Mouse (Mus musculus) G1E (cell line): ENCODE measurements around the gene Cd274. TPM values are rescaled to one million over a fixed set of nuclear protein-coding genes. Genes with fewer than 3 reads are reported as not detected.
A peak's percentile ranks its signal among the peaks of the same experiment; 100 is the strongest.

Experiments
- ATAC-seq: 2 replicates; pipeline ENCODE4 v1.8.0; 2016; ENCODE audit warnings: mild to moderate bottlenecking; ENCODE audit not compliant: insufficient number of reproducible peaks, poor library complexity, low FRiP score, severe bottlenecking; ENCODE audit errors: extremely low read depth
- DNase-seq: peaks from one replicate; pipeline ENCODE4 v3.0.0; 2012; ENCODE audit warnings: low spot score
- H3K27me3 ChIP-seq: 2 replicates; pipeline ENCODE4 v1.6.1; 2012; ENCODE audit warnings: mild to moderate bottlenecking, low read length, inconsistent platforms; ENCODE audit not compliant: insufficient read depth
- H3K36me3 ChIP-seq: replicated peaks from 2 replicates; pipeline ENCODE3; 2012; ENCODE audit warnings: mild to moderate bottlenecking, inconsistent platforms
- H3K4me1 ChIP-seq: 2 replicates; pipeline ENCODE4 v1.6.1; 2012; ENCODE audit warnings: low read depth, low read length, inconsistent platforms, mixed read lengths; ENCODE audit not compliant: insufficient read depth
- H3K4me3 ChIP-seq: 2 replicates; pipeline ENCODE4 v1.5.1; 2012; ENCODE audit warnings: low read depth, mild to moderate bottlenecking, inconsistent platforms, low read length, moderate library complexity, mixed read lengths
- H3K9me3 ChIP-seq: replicated peaks from 2 replicates; pipeline ENCODE4 v1.6.1; 2012; ENCODE audit warnings: inconsistent platforms
- CTCF ChIP-seq: IDR thresholded peaks from 2 replicates; pipeline ENCODE4 v1.5.1; 2012; ENCODE audit warnings: low read depth, low read length, inconsistent platforms, mixed read lengths
- GATA1 ChIP-seq: IDR thresholded peaks from 2 replicates; pipeline ENCODE4 v1.6.1; 2012; ENCODE audit warnings: borderline replicate concordance, low read length, inconsistent platforms, mixed read lengths
- GATA2 ChIP-seq: IDR thresholded peaks from 2 replicates; pipeline ENCODE4 v1.6.1; 2012; ENCODE audit warnings: low read depth, low read length, inconsistent platforms, borderline replicate concordance
- POLR2AphosphoS5 ChIP-seq: IDR thresholded peaks from 2 replicates; pipeline ENCODE4 v1.6.1; 2012; ENCODE audit warnings: low read depth, low read length, inconsistent platforms; ENCODE audit not compliant: insufficient replicate concordance
- TAL1 ChIP-seq: conservative IDR thresholded peaks from 2 replicates; pipeline ENCODE4 v1.6.1; 2012; ENCODE audit warnings: low read depth, low read length, inconsistent platforms, mixed read lengths
- polyA plus RNA-seq: library from polyadenylated mRNA; stranded (reverse); fragments of >175 nt; gene quantifications from 2 replicates; pipeline ENCODE4 v1.2.3, GENCODE M21; 2012
- total RNA-seq, 2 experiments: library from RNA; stranded (forward) in 1 of 2; stranded (reverse) in 1 of 2; fragments of 200-1000 nt in 1 of 2; fragments of >200 nt in 1 of 2; fragmentation: Nextera tagmentation in 1 of 2; gene quantifications; 2 replicates each; pipeline ENCODE4 v1.2.3; 2014 to 2017

Gene Cd274
- total and polyA plus RNA-seq, 3 experiments = 0.56 to 40.8 (median 15.1) TPM

DNA sequence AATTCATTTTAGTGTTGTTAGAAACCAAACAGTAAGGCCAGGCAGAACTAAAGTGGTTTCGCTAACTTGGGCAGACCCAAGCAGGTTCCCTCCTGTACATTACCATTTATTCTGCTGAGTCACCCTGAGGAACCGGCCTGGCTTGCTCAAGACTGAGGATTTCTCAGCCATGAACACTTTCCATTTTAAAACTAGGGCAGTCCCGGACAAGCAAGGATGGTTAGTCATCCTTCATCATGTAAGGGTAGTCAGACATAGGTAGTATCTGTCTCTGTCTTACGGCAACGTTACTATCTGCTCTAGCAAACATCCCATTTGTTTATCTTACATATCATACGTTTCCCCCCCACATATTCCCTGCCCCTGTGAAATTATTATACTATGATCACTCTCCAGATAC lies 17.7 kb downstream of the Cd274 start:
- TF ChIP-seq POLR2AphosphoS5 = no peak
- H3K9me3 ChIP-seq = no peaks in the 10 kb centered on the region
- no peaks in the 10 kb centered on the region for H3K27me3 ChIP-seq
- peaks cover 73% of the 10 kb centered on the region for H3K36me3 ChIP-seq
- H3K4me1 ChIP-seq = peaks cover 36% of the 10 kb centered on the region
- DNase-seq (no peak), ATAC-seq (peak; percentile 66)
- H3K4me3 ChIP-seq = no peak overlapping the region

DNA sequence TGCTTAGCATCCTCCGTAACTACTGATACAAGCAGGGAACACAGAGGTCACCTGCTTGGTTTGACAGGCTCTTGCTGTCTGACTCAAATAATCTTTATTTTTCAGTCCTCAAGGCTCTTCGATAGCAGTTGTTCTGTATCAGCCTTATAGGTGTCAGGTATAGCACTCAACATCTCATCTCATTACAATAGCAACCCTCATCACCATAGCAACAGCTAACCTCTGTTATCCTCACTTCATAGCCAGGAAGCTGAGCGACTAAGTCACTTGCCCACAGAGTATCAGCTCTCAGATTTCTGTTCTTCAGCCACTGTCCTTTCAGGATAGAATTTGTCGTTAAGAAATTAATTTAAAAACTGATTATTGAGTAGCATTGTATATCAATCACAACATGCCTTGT lies 18.6 kb downstream of the Cd274 start:
- no peaks in the 10 kb centered on the region for H3K9me3 ChIP-seq
- H3K4me3 ChIP-seq = no peak overlapping the region
- H3K27me3 ChIP-seq = no peaks in the 10 kb centered on the region
- peaks cover 45% of the 10 kb centered on the region for H3K4me1 ChIP-seq
- ATAC-seq (no peak), DNase-seq (no peak)
- no peak for TF ChIP-seq CTCF
- TF ChIP-seq TAL1 = no peak
- no peak for TF ChIP-seq POLR2AphosphoS5
- TF ChIP-seq GATA1 = no peak
- H3K36me3 ChIP-seq = peaks cover 65% of the 10 kb centered on the region

- Histone ChIP-seq H3K4me3 (no peak overlapping the region), H3K4me1 (peaks cover 41% of the 10 kb centered on the region), H3K9me3 (no peaks in the 10 kb centered on the region), H3K36me3 (peaks cover 37% of the 10 kb centered on the region), H3K27me3 (no peaks in the 10 kb centered on the region)
- DNase-seq = no peak
- no peak for ATAC-seq
- TF ChIP-seq TAL1 (no peak), CTCF (no peak), GATA2 (no peak), POLR2AphosphoS5 (no peak), GATA1 (no peak)
These were observed 21.6 kb downstream of the Cd274 start for GRCm38 (mm10) chr19:29388818-29389217.

GRCm38 (mm10) chr19:29390483-29390882 lies 23.2 kb downstream of the Cd274 start:
- no peak for DNase-seq
- peak; percentile 79 for ATAC-seq
- H3K36me3 ChIP-seq = peaks cover 24% of the 10 kb centered on the region
- H3K4me3 ChIP-seq = no peak overlapping the region; the same call in 1 of the 2 replicates
- TF ChIP-seq TAL1 (peak; percentile 43), GATA2 (no peak), CTCF (no peak), POLR2AphosphoS5 (no peak)
- no peaks in the 10 kb centered on the region for H3K27me3 ChIP-seq
- peaks cover 28% of the 10 kb centered on the region for H3K4me1 ChIP-seq
- H3K9me3 ChIP-seq = no peaks in the 10 kb centered on the region

DNA sequence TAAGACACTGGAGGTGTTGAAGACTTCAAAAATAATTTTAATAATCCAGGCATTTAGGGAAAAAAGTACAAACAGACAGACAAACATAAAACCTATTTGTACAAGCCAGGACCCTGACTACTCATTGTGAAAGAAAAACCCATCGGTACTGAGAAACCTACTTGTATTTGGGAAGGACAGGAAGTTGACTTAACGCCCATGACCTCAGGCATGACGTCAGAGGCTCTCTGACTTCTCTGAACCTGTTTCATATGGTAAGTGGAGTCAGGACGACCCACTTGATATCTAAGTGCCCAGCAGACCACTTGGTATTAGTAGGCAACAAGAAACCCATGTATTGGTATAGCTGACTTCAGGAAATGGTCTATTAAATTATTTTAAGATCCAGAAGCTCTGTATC lies 24.0 kb downstream of the Cd274 start:
- Histone ChIP-seq H3K4me3 (no peak overlapping the region), H3K27me3 (no peaks in the 10 kb centered on the region), H3K4me1 (peaks cover 29% of the 10 kb centered on the region), H3K9me3 (no peaks in the 10 kb centered on the region), H3K36me3 (peaks cover 17% of the 10 kb centered on the region)
- TF ChIP-seq TAL1 (no peak), GATA1 (no peak), POLR2AphosphoS5 (no peak), CTCF (no peak), GATA2 (no peak)
- ATAC-seq (no peak), DNase-seq (no peak)

GRCm38 (mm10) chr19:29393333-29393732 lies 26.1 kb downstream of the Cd274 start:
- H3K9me3 ChIP-seq = no peaks in the 10 kb centered on the region; the same call in 1 of the 2 replicates
- H3K4me3 ChIP-seq = no peak overlapping the region
- no peak for ATAC-seq
- H3K36me3 ChIP-seq = peaks cover 2% of the 10 kb centered on the region
- TF ChIP-seq CTCF (no peak), GATA1 (no peak), TAL1 (no peak), GATA2 (no peak), POLR2AphosphoS5 (no peak)
- H3K27me3 ChIP-seq = no peaks in the 10 kb centered on the region
- DNase-seq = no peak
- H3K4me1 ChIP-seq = peaks cover 36% of the 10 kb centered on the region

- no peak for ATAC-seq
- H3K36me3 ChIP-seq = no peaks in the 10 kb centered on the region
- peaks cover 39% of the 10 kb centered on the region for H3K4me1 ChIP-seq
- H3K9me3 ChIP-seq = no peaks in the 10 kb centered on the region; the same call in 1 of the 2 replicates
- H3K4me3 ChIP-seq = no peak overlapping the region
- H3K27me3 ChIP-seq = no peaks in the 10 kb centered on the region
- TF ChIP-seq POLR2AphosphoS5 (no peak), GATA2 (no peak)
- no peak for DNase-seq
These were observed 27.5 kb downstream of the Cd274 start for GRCm38 (mm10) chr19:29394721-29395120.
